Mouse (Mus musculus) G1E (cell line): Measurements from ENCODE around the gene Tbrg4. TPM values are rescaled to one million over a fixed set of nuclear protein-coding genes. Genes with fewer than 3 reads are reported as not detected.

ENCODE experiments used
- ATAC-seq: 2 replicates; pipeline ENCODE4 v1.8.0; 2016; ENCODE audit warnings: mild to moderate bottlenecking; ENCODE audit not compliant: insufficient number of reproducible peaks, poor library complexity, low FRiP score, severe bottlenecking; ENCODE audit errors: extremely low read depth
- DNase-seq: peaks from one replicate; pipeline ENCODE4 v3.0.0; 2012; ENCODE audit warnings: low spot score
- H3K27me3 ChIP-seq: 2 replicates; pipeline ENCODE4 v1.6.1; 2012; ENCODE audit warnings: mild to moderate bottlenecking, low read length, inconsistent platforms; ENCODE audit not compliant: insufficient read depth
- H3K36me3 ChIP-seq: replicated peaks from 2 replicates; pipeline ENCODE3; 2012; ENCODE audit warnings: mild to moderate bottlenecking, inconsistent platforms
- H3K4me1 ChIP-seq: 2 replicates; pipeline ENCODE4 v1.6.1; 2012; ENCODE audit warnings: low read depth, low read length, inconsistent platforms, mixed read lengths; ENCODE audit not compliant: insufficient read depth
- H3K4me3 ChIP-seq: 2 replicates; pipeline ENCODE4 v1.5.1; 2012; ENCODE audit warnings: low read depth, mild to moderate bottlenecking, inconsistent platforms, low read length, moderate library complexity, mixed read lengths
- H3K9me3 ChIP-seq: replicated peaks from 2 replicates; pipeline ENCODE4 v1.6.1; 2012; ENCODE audit warnings: inconsistent platforms
- CTCF ChIP-seq: IDR thresholded peaks from 2 replicates; pipeline ENCODE4 v1.5.1; 2012; ENCODE audit warnings: low read depth, low read length, inconsistent platforms, mixed read lengths
- GATA1 ChIP-seq: IDR thresholded peaks from 2 replicates; pipeline ENCODE4 v1.6.1; 2012; ENCODE audit warnings: borderline replicate concordance, low read length, inconsistent platforms, mixed read lengths
- GATA2 ChIP-seq: IDR thresholded peaks from 2 replicates; pipeline ENCODE4 v1.6.1; 2012; ENCODE audit warnings: low read depth, low read length, inconsistent platforms, borderline replicate concordance
- POLR2AphosphoS5 ChIP-seq: IDR thresholded peaks from 2 replicates; pipeline ENCODE4 v1.6.1; 2012; ENCODE audit warnings: low read depth, low read length, inconsistent platforms; ENCODE audit not compliant: insufficient replicate concordance
- TAL1 ChIP-seq: conservative IDR thresholded peaks from 2 replicates; pipeline ENCODE4 v1.6.1; 2012; ENCODE audit warnings: low read depth, low read length, inconsistent platforms, mixed read lengths
- polyA plus RNA-seq: library from polyadenylated mRNA; stranded (reverse); fragments of >175 nt; gene quantifications from 2 replicates; pipeline ENCODE4 v1.2.3, GENCODE M21; 2012
- total RNA-seq, 2 experiments: library from RNA; stranded (forward) in 1 of 2; stranded (reverse) in 1 of 2; fragments of 200-1000 nt in 1 of 2; fragments of >200 nt in 1 of 2; fragmentation: Nextera tagmentation in 1 of 2; gene quantifications; 2 replicates each; pipeline ENCODE4 v1.2.3; 2014 to 2017

Tbrg4 gene
- total and polyA plus RNA-seq, 3 experiments: 30.0 to 218 (median 71.1) TPM

GRCm38 (mm10) chr11:6605021-6605481, 20.8 kb downstream of the Tbrg4 start:
- TF ChIP-seq POLR2AphosphoS5 (no peak), GATA2 (no peak), TAL1 (no peak), GATA1 (no peak), CTCF (no peak)
- peaks cover 27% of the 10 kb centered on the region for H3K36me3 ChIP-seq
- H3K4me3 ChIP-seq: no peak overlapping the region; the same call in 1 of the 2 replicates
- H3K27me3 ChIP-seq: peaks cover 56% of the 10 kb centered on the region
- H3K9me3 ChIP-seq: no peaks in the 10 kb centered on the region
- DNase-seq: no peak
- ATAC-seq: no peak
- peaks cover 40% of the 10 kb centered on the region for H3K4me1 ChIP-seq

- Histone ChIP-seq H3K4me3 (no peak overlapping the region), H3K27me3 (peaks cover 56% of the 10 kb centered on the region), H3K36me3 (peaks cover 29% of the 10 kb centered on the region), H3K9me3 (no peaks in the 10 kb centered on the region), H3K4me1 (peaks cover 45% of the 10 kb centered on the region)
- no peak for TF ChIP-seq TAL1
- TF ChIP-seq POLR2AphosphoS5: no peak
- no peak for TF ChIP-seq GATA2
- no peak for TF ChIP-seq CTCF
- no peak for TF ChIP-seq GATA1
- no peak for DNase-seq
- ATAC-seq: no peak
These were observed 21.3 kb downstream of the Tbrg4 start for GRCm38 (mm10) chr11:6604604-6604936.

- ATAC-seq (no peak), DNase-seq (peak; percentile 55)
- peaks cover 32% of the 10 kb centered on the region for H3K36me3 ChIP-seq
- no peak overlapping the region for H3K4me3 ChIP-seq
- peaks cover 56% of the 10 kb centered on the region for H3K27me3 ChIP-seq
- no peak for TF ChIP-seq CTCF
- TF ChIP-seq GATA1: no peak
- no peak for TF ChIP-seq POLR2AphosphoS5
- TF ChIP-seq TAL1: no peak
- no peak for TF ChIP-seq GATA2
- H3K4me1 ChIP-seq: peaks cover 50% of the 10 kb centered on the region
- H3K9me3 ChIP-seq: no peaks in the 10 kb centered on the region
These were observed 21.8 kb downstream of the Tbrg4 start for GRCm38 (mm10) chr11:6603887-6604603.

GRCm38 (mm10) chr11:6603224-6603623, 22.6 kb downstream of the Tbrg4 start:
- peaks cover 56% of the 10 kb centered on the region for H3K27me3 ChIP-seq

GRCm38 (mm10) chr11:6602662-6603061, 23.2 kb downstream of the Tbrg4 start:
- Histone ChIP-seq H3K27me3 (peaks cover 56% of the 10 kb centered on the region), H3K4me3 (no peak overlapping the region), H3K9me3 (no peaks in the 10 kb centered on the region), H3K4me1 (peaks cover 61% of the 10 kb centered on the region), H3K36me3 (peaks cover 45% of the 10 kb centered on the region)
- DNase-seq: no peak
- TF ChIP-seq GATA1: no peak
- no peak for TF ChIP-seq GATA2
- no peak for TF ChIP-seq POLR2AphosphoS5
- no peak for ATAC-seq

More at GRCm38 (mm10) chr11:6603224-6603623, 22.6 kb downstream of the Tbrg4 start:
- ATAC-seq (no peak), DNase-seq (no peak)
- peaks cover 40% of the 10 kb centered on the region for H3K36me3 ChIP-seq
- TF ChIP-seq GATA2 (no peak), POLR2AphosphoS5 (no peak), CTCF (no peak), GATA1 (no peak), TAL1 (no peak)
- H3K9me3 ChIP-seq: no peaks in the 10 kb centered on the region
- peaks cover 55% of the 10 kb centered on the region for H3K4me1 ChIP-seq
- no peak overlapping the region for H3K4me3 ChIP-seq

- ATAC-seq (no peak), DNase-seq (no peak)
- H3K36me3 ChIP-seq: peaks cover 53% of the 10 kb centered on the region
- no peak for TF ChIP-seq CTCF
- no peak for TF ChIP-seq GATA2
- TF ChIP-seq GATA1: no peak
- no peak for TF ChIP-seq POLR2AphosphoS5
- TF ChIP-seq TAL1: no peak
- H3K9me3 ChIP-seq: no peaks in the 10 kb centered on the region
- H3K4me3 ChIP-seq: no peak overlapping the region
- peaks cover 52% of the 10 kb centered on the region for H3K27me3 ChIP-seq
- H3K4me1 ChIP-seq: peaks cover 59% of the 10 kb centered on the region
These were observed 24.0 kb downstream of the Tbrg4 start for GRCm38 (mm10) chr11:6601649-6602480.
